Mouse (Mus musculus) retina, postnatal 1 day (tissue): Measurements from ENCODE around the gene Vmo1.

Experiments
- DNase-seq: peaks from one replicate; pipeline ENCODE4 v3.0.0-alpha.2; 2012

Gene Vmo1

DNA sequence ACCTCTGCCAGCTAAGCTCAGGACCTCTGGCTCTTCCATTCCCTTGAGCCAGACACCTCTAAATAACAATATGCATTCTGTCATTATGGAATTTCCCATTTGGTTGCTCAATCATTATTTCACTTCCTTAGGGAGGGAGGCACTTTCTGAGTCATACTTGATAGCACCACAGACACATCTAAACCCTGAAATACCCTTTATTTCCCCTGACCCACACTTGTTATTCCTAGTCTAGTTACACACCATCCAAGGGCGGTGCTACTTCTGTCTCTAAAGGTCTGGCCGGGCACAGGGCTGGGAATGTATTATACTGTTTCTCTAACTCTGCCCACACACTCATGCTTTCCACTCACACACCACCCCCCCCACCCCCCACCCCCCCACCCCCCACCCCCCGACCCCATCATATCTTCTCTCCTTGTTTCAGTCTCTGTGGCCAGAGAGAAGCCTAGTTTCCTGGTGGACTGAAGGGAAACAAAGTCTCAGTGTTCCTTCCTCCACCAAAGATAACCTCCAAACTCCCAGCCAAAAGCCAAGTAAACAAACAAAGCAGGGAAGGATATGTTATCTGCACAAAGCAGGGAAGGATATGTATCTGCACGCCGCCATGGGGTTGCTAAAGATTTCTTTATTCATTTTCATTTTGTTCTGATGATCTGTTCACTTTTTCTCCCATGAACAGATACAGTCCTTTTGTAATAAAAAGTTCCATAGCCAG, 46.4 kb downstream of the Vmo1 start:
- no peak for DNase-seq

DNA sequence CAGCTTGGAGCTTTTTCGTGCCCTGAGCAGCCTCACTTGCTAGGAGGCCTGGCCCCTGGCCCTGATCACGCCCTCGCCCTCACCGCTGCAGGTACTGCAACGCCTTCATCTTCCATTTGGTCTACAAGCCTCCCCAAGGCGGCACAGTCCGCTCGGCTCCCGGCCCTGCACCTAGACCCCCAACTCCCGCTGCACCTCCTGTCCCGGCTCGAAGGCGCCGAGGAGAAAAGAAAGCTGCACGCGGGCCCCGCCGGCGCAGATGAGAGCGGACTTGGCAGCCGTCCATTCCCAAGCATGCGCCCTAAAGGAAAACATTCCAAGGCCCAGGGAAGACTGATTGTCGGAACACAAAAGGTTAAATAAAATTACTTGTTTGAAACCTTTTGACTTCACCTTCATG, 48.6 kb downstream of the Vmo1 start:
- DNase-seq = peak; percentile 27

DNA sequence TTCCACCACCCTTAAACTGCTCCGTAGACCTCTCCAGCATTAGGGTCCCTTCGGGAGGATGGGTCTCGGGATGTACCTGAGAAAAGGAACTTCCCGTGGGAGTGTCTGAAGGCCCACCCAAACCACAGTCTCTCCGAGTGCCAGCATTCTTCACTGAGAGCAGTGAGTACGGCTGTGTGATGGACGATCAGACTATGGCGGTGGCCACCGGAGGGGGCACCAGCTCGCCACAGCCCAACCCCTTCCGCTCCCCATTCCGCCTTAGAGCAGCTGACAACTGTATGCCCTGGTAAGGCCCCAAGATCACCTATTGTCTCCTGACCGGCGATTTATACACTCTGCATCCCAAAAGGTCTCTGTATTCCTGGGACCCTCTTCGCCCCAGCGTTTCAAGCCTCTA, 49.2 kb downstream of the Vmo1 start:
- no peak for DNase-seq

DNA sequence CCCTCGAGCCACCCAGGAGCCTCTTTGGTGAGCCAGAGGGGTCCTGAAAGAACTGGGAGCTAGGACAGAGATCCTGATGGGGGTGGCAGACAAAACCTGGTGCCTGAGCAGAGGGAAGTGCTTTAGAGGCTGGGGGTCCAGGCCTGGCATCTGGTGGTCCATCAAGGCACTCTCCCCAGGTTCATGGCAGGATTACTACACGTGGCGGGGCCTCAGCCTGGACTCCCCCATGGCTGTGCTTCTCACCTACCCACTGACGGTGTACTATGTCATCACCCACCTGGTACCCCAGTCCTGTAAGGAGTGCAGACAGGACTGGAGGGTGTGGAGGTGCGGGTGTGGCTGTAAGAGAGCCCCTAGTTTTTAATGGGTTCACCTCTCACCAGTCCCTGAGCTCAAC, 50.4 kb downstream of the Vmo1 start:
- no peak for DNase-seq
